Mouse (Mus musculus) Muller cell, postnatal 12 days (primary cell): ENCODE data around the gene Phactr2.

Experiments used
- DNase-seq: peaks from one replicate; pipeline ENCODE4 v3.0.0-alpha.2; 2015; ENCODE audit errors: inconsistent ontology term

The Phactr2 gene

DNA sequence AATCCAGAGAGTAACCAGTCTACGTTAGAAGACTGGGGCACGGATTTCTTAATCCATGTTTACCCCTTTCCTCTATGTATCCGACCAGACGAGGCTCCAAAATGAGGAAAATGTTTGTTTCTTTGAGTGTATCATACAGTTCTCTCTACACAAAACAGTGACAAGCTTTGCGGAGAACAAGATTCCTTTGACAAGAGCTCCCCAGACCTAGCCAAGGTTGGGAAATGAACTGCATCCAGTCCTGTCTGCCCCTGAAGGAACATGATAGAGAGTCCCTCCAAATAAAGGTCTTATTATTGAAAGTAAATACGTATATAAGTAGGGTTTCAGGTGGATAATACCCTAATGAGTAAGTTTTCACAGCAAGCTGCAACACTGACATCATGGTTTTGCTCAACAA lies 199.1 kb downstream of the Phactr2 start:
- no peak for DNase-seq

DNA sequence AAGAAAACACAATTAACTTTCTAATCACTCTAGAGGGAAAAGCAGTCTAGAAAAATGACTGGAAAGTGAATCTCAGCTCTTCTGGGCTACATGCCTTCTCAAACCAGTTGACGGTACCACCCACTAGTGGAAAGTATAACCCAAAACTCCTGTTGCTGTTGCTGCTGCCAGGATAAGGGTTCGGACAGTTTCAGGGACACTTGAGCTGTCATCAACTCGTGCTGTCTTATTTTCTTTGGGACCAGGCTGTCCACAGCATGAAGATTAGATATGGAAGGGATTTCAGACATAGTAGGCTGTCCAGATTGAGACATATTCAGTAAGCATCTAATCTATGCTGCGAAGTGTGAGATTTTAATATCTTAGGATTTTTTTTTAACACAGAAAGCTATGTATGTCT lies 199.5 kb downstream of the Phactr2 start:
- no peak for DNase-seq

DNA sequence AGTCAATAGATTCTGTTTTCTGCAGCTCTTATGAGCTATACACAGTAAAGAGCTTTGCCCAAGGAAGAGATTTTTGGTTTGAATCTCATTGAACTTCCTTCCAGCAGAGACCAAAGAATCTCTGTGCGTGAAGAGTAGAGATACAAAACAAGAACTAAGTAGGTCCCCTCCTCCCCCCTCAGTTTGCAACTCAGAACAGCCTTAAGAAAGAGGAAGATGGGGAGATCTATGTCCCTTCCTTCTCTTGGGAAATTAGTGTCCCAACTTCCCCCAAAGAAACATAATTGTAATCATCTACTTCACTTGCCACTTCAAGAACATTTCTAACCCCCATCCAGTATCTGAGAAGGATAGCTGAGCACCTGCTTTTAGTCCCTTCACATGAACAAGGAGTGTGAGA lies 200.5 kb downstream of the Phactr2 start:
- DNase-seq, result no peak

DNA sequence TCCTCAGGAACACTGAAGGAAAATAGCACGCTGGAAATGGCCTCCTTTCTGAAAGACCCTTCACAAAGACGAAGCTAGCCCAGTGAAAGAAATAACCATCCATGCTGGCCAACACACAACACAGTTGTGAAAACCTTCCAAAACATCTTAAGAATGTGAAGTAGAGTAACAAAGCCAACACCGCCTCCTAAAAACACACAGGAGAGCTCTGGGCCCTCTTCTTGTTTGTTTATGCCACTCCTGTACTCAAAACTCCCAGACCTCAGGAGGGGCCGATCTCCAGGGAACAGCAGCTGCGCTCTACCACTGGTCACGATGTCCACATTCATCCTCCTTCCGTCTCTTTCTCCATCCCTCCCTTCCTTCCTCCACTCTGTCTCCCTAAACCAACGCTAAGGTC lies 202.5 kb downstream of the Phactr2 start:
- DNase-seq, result no peak

GRCm38 (mm10) chr10:13271099-13271498 lies 203.1 kb downstream of the Phactr2 start:
- no peak for DNase-seq

- no peak for DNase-seq
Measured at GRCm38 (mm10) chr10:13270270-13270669, 203.9 kb downstream of the Phactr2 start.

DNA sequence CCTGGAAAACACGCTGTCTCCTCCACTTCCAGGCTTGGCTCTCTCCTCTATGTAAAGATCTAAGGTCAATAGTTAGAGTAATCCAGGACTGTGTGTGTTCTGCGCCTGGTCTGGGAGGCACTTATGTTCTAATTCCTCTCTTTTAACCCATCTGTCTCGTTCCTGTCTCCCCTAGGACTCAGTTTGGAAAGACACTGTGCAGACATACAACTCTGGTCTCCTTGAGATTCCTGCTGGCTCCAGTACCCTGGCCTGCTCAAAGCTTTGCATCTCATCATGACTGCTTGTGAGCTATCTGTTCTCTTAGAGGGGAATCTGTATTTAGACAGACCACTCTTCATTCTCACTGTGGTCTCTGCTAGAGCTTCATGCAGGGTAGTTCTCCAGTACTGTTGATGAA lies 215.0 kb downstream of the Phactr2 start:
- no peak for DNase-seq

GRCm38 (mm10) chr10:13256196-13256595 lies 218.0 kb downstream of the Phactr2 start:
- peak; percentile 17 for DNase-seq

DNA sequence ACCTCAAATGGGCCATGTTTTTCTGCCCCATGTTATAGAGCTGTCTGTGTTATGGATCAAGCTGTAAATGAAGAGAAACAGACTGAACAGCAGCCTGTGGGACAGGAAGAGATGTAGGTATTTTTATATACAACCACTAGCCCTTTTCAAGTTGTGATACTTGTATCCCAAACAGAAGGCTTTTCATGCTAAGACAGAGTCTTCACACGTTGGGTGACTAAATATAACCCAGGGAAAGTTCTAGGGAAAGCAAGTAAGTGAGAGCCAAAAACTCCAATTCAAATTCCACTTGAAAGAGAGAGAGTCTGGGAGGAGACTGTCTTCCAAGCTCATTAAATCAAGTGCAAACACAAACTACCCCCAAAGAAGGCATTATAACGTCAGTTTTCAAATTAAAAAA lies 223.9 kb downstream of the Phactr2 start:
- no peak for DNase-seq

DNA sequence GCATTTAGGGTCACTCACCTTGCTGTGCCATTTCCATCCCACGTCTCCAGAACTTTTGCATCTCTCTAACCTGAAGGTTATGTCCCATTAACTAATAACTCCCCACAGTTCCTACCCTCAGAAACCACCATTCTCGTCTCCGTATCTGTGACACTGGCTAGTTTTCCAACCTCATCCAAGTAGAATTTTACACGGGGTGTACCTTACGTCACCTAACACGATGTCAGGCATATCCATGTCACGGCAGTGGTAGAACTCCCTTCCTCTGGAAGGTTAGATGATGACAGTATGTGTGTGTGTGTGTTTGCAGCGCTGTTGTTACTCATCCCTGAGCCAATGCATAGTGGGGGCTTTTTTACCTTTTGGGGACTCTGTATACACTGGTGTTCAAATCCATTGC lies 225.1 kb downstream of the Phactr2 start:
- DNase-seq, result no peak

- DNase-seq, result no peak
Measured at GRCm38 (mm10) chr10:13245714-13246113, 228.5 kb downstream of the Phactr2 start.

DNA sequence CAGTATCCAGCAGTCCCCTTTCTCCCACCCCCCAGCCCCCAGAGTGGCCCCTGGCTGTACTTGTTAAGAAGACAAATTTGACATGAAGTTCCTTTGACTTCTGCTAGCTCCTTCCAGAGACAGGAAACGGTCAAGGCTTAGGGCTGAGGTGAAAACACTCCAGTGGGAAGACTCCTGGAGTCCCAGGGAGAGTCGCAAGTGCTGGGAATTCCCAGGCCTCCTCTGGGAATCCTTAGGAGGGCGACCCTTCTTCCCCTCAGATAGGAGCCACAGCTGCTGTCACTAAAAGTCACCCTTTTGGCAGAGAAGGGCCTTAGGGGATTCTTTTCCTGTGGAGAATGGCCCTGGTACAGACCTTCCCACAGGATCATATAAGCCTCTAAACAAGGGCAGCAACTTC lies 230.0 kb downstream of the Phactr2 start:
- no peak for DNase-seq

GRCm38 (mm10) chr10:13240431-13240830 lies 233.8 kb downstream of the Phactr2 start:
- no peak for DNase-seq

- no peak for DNase-seq
Measured at GRCm38 (mm10) chr10:13238188-13238587, 236.0 kb downstream of the Phactr2 start.

DNA sequence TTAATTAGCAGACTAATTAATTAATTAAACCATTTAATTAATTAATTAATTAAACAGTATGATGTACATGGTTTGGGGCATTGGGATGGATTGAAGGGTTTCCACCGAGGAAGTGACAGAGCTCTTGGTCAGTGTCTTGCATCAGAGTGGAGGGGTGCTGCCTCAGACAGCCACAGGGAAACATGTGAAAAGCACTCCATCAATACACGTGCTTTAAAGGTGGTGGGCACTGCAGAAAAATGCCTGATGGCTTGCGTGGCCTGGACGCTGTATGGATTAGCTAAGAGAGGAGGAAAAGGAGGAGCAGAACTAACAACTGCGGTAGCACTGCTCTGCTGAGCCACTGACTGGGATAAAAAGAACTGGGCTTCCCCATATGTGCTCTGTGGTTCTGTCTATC lies 237.3 kb downstream of the Phactr2 start:
- DNase-seq, result no peak

DNA sequence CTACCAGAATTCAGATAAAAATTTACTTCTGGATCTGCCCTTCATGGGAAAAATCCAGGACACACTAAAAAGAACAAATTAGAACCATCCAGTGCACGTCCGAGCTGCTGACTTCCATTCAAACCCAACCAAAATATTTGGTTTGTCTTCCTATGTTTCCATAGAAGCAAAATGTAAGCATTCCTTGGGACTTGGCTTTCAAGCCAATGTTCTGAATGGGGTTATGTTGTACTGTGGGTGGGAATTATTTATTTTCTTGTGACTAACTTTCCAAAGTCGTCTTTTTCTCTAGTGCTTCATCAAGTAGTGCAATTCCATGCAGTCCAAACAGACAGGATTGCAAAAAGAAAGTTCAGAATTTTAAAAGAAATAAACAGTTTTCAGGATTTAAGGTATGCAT lies 239.7 kb downstream of the Phactr2 start:
- DNase-seq, result no peak

GRCm38 (mm10) chr10:13233941-13234340 lies 240.3 kb downstream of the Phactr2 start:
- no peak for DNase-seq

DNA sequence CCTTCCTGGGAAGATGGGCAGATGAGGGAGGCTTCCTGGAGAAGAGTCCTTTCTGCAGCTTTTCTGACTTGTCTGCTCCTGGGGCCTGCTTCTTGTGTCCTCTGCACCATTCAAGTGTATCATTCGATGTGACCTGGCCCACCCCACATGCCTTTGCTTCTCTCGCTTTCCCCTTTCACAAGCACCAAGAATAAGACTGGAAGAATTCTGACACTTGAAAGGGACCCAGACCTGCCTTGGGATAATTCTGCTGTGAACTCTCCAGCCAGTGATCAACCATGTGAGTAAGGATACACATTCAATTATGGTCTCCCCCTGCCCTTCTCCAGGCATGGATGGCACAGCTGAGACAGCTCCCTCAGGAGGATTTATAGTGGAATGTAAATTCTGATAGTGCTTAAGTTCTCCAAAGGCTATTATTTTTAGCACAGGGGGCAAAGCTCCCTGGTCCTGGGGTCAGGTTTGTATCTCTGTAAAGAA lies 241.0 kb downstream of the Phactr2 start:
- DNase-seq, result no peak

- no peak for DNase-seq
Measured at GRCm38 (mm10) chr10:13232443-13233142, 241.6 kb downstream of the Phactr2 start.

DNA sequence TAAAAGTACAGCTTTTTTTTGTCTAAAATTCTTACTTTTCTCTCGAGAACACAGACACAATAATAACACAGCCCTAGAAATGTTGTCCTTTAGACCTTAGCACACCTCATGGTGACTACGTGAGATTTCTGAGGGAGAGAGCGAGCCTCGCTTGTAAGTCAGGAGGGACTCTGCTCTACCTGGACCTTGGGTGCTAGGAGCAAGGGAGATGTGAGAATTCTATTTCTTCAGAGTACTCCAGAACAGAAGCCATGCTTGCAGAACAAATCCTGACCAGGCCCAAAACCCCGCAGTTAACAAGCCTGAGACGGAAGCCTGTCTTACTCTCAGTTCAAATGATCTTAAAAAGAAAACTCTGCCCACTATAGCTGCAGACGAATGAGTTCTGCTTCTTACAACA lies 243.5 kb downstream of the Phactr2 start:
- DNase-seq, result no peak

DNA sequence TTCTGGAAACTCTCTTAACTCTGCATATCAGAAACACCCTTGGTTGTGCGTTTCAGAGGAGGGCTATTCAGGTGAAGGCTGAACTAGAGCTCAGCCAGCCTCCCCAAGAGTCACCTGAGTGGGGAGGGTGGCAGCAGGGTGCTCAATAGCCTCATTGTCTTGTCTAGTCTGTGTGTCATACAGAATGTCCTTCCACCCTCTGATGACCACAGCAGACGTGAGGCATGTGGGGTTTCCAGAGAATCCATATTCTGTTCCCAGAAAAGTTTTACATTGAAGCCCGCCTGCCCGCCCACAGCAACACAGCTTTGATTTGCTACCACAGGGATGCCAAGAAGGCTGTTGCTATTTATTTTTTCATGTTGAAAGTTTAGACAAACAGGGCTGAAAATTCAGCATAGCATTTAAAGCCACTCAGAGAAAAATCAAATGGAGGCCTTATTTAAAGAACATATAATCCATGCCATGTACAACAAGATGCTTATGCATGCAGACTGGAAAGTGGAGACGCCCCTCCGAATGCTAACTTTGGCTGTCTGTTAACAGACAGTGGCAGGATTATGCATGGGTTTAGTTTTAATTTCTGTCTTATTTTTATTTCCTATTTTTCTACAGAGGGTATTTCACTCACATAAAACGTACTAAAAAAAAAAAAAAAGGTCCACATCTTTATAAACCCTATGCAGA lies 248.7 kb downstream of the Phactr2 start:
- peak; percentile 66 for DNase-seq

DNA sequence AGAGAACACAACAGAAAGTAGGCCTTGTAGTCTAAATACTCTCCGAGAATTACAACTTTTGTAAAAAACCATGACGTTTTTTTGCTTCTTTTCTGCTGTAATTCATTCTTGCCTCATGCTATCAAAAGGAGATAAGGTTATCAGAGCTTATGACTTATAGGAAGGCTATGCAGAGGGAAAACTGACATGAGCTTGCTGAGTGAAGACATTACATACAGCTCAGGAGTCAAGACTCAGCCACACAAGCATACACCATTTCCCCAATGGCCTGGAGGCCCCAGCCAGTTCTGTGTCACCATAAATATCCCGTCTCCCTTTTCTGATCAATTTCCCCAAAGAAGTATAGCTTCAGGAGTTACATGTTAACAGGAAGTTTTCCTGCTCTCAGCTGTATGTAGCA lies 252.1 kb downstream of the Phactr2 start:
- DNase-seq, result no peak

DNA sequence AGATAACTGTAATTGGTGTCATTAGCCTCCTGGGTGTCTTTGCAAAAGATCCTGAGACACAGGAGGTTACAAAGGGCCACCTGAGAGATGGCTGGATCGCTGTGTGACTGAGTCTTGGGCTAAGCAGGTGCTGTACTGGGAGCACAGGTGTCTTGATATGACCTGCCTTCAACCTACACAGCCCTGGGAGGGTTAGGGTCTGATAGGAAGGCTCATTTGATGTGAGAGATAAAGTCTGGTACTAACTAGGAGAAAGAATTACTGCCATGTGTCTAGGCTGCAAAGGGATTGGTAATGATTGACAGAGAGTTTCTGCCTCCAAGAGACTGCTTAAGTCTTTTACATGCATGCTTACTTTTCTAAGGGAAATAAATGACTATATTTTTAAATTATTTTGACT lies 254.2 kb downstream of the Phactr2 start:
- no peak for DNase-seq
